Mouse (Mus musculus) embryonic facial prominence, embryonic 12.5 days (tissue): ENCODE measurements around the gene AA792892. TPM values are rescaled to one million over a fixed set of nuclear protein-coding genes. Genes with fewer than 3 reads are reported as not detected.
"Not testable (repeated sequence)": the region's sequence is repeated elsewhere in the genome, so short reads cannot be mapped to it uniquely, and the experiment has no call there.

Source experiments
- ATAC-seq: fragments of 200-750 bp; cut with Nextera tagmentation; 2 replicates; pipeline ENCODE4 v1.8.0; 2017; ENCODE audit not compliant: insufficient number of reproducible peaks, insufficient read depth, low FRiP score, low TSS enrichment
- H3K27ac ChIP-seq: fragments of 300-500 bp; sonication (generic); 2 replicates; pipeline ENCODE4 v1.5.1; 2016; ENCODE audit warnings: mild to moderate bottlenecking
- H3K27me3 ChIP-seq: fragments of 300-500 bp; sonication (generic); 2 replicates; pipeline ENCODE4 v1.6.1; 2016; ENCODE audit warnings: mild to moderate bottlenecking, moderate library complexity
- H3K36me3 ChIP-seq: fragments of 300-500 bp; sonication (generic); 2 replicates; pipeline ENCODE4 v1.6.1; 2016; ENCODE audit warnings: mild to moderate bottlenecking
- H3K4me1 ChIP-seq: fragments of 300-500 bp; sonication (generic); 2 replicates; pipeline ENCODE4 v1.6.1; 2016
- H3K4me2 ChIP-seq: fragments of 300-500 bp; sonication (generic); replicated peaks from 2 replicates; pipeline ENCODE4 v1.6.1; 2016; ENCODE audit warnings: mild to moderate bottlenecking, moderate library complexity
- H3K4me3 ChIP-seq: fragments of 300-500 bp; sonication (generic); 2 replicates; pipeline ENCODE4 v1.5.1; 2016; ENCODE audit warnings: mild to moderate bottlenecking
- H3K9ac ChIP-seq: fragments of 300-500 bp; sonication (generic); 2 replicates; pipeline ENCODE4 v1.6.1; 2016; ENCODE audit warnings: mild to moderate bottlenecking, moderate library complexity
- H3K9me3 ChIP-seq: fragments of 300-500 bp; sonication (generic); 2 replicates; pipeline ENCODE4 v1.6.1; 2016; ENCODE audit warnings: mild to moderate bottlenecking, moderate library complexity
- WGBS: fragments of 180-500 bp; shearing (Covaris S2); methylation state at CpG from one replicate; pipeline ENCODE4 v1.1.7; 2016; 5-methylcytosine and 5-hydroxymethylcytosine counted together
- polyA plus RNA-seq: library from polyadenylated mRNA; unstranded; fragments of >200 nt; fragmentation: Nextera tagmentation; extraction: Ambion mirVana; gene quantifications from 2 replicates; pipeline ENCODE4 v1.2.1, GENCODE M21; 2016

Gene AA792892
- not detected in 2 replicates for polyA plus RNA-seq

DNA sequence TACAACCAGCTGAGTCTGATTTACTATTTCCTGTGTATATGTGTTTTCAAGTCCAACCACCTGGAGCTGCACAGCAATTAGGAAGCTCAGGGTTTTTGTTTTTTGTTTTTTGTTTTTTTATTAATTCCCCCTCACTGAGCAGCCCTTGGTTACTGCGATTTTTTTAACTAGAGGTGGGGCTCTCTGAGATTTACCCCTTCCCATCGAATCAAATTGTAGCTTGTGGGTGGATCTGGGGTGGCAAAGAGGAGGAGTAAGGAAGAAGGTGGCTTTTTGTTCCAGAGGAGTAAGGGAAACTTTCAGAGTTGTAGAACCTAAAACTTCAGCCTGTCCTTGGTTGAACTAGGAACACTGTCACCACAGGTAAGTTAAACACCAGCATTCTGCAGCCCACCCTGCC lies at the start of gene AA792892:
Gene AA792892, plus strand, starts transcription at position 301 of the 400 bp plus-strand sequence.
- not testable (repeated sequence) for H3K4me3 ChIP-seq, H3K36me3 ChIP-seq, H3K27me3 ChIP-seq, H3K9me3 ChIP-seq, H3K9ac ChIP-seq, H3K27ac ChIP-seq, H3K4me2 ChIP-seq, H3K4me1 ChIP-seq, ATAC-seq
- no CpG with 5 or more reads among the region's 2 CpGs for WGBS

DNA sequence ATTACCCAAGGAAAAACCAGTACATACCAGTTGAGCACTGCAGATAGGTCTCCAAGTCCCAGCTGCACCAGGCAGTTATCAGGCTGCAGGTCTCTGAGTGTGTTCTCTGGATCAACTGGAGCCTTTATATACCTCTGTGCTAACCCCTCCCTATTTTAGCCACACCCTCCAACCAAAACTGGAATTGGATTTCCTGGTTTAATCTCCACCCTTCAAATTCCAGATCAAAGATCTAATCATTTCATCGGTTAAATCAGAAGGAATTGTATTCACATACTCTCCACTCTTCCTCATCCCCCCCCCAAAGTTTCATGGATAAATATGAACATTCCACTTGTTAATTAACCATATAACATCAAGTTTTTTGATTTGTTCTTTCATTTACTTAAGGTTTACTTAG lies 32.9 kb upstream of the AA792892 start, which contains the start of gene A430089I19Rik:
Gene A430089I19Rik, minus strand, starts transcription at position 101 of the 400 bp plus-strand sequence.
- not testable (repeated sequence) for H3K4me3 ChIP-seq, H3K9me3 ChIP-seq, ATAC-seq, H3K4me2 ChIP-seq, H3K27me3 ChIP-seq, H3K27ac ChIP-seq, H3K4me1 ChIP-seq, H3K9ac ChIP-seq, H3K36me3 ChIP-seq
- WGBS, result 86% methylated on average over 1 of the region's 1 CpGs

- H3K4me2 ChIP-seq, H3K4me1 ChIP-seq, H3K9me3 ChIP-seq, H3K9ac ChIP-seq, H3K27ac ChIP-seq, H3K4me3 ChIP-seq, H3K27me3 ChIP-seq, ATAC-seq, H3K36me3 ChIP-seq: not testable (repeated sequence)
- no CpG with 5 or more reads among the region's 2 CpGs for WGBS
Measured at GRCm38 (mm10) chr5:94314135-94314534, 25.4 kb upstream of the AA792892 start, which contains the start of gene Gm6502. Gene Gm6502 (plus strand): TSS chr5:94314435.

Other genes with a start within 250 kb of the AA792892 start
- not detected in 2 replicates for gene Gm3106, start 121.7 kb upstream of the AA792892 start, polyA plus RNA-seq
- not detected in 2 replicates for gene A430089I19Rik, start 33.0 kb upstream of the AA792892 start, polyA plus RNA-seq
- gene Gm6502, start 25.3 kb upstream of the AA792892 start, polyA plus RNA-seq, result not detected in 2 replicates
- not detected in 2 replicates for gene Gm7682, start 106.0 kb downstream of the AA792892 start, polyA plus RNA-seq
- not detected in 2 replicates for gene Gm3139, start 186.5 kb downstream of the AA792892 start, polyA plus RNA-seq